Mouse (Mus musculus) small intestine, adult 2 months (tissue): Measurements from ENCODE around the gene Cdk2ap2. TPM values are rescaled to one million over a fixed set of nuclear protein-coding genes. Genes with fewer than 3 reads are reported as not detected.
"Not testable (repeated sequence)": the region's sequence is repeated elsewhere in the genome, so short reads cannot be mapped to it uniquely, and the experiment has no call there.

Source experiments
- H3K27ac ChIP-seq: fragments of 200-500 bp; 2 replicates; pipeline ENCODE4 v1.5.1; 2012; ENCODE audit warnings: low read depth, low read length, control low read depth, inconsistent platforms; ENCODE audit not compliant: insufficient read depth
- H3K27me3 ChIP-seq: fragments of 200-500 bp; 2 replicates; pipeline ENCODE4 v1.6.1; 2012; ENCODE audit warnings: mild to moderate bottlenecking, moderate library complexity, low read length, inconsistent platforms; ENCODE audit not compliant: control insufficient read depth, insufficient read depth
- H3K36me3 ChIP-seq: fragments of 200-500 bp; 2 replicates; pipeline ENCODE4 v1.6.1; 2012; ENCODE audit warnings: mild to moderate bottlenecking, low read length, control low read depth, inconsistent platforms; ENCODE audit not compliant: control insufficient read depth, insufficient read depth
- H3K4me1 ChIP-seq: fragments of 200-500 bp; 2 replicates; pipeline ENCODE4 v1.6.1; 2012; ENCODE audit warnings: low read length, inconsistent platforms, mixed read lengths; ENCODE audit not compliant: control insufficient read depth, insufficient read depth, insufficient read length
- H3K4me3 ChIP-seq: fragments of 200-500 bp; 2 replicates; pipeline ENCODE4 v1.5.1; 2012; ENCODE audit warnings: low read depth, mild to moderate bottlenecking, control low read depth, inconsistent platforms, low read length, moderate library complexity
- CTCF ChIP-seq: fragments of 200-500 bp; IDR thresholded peaks from 2 replicates; pipeline ENCODE4 v1.5.1; 2012; ENCODE audit warnings: low read depth, mild to moderate bottlenecking, control low read depth, inconsistent platforms, low read length, moderate library complexity, mixed read lengths; ENCODE audit not compliant: insufficient replicate concordance, insufficient read length; ENCODE audit errors: extremely low read depth
- POLR2A ChIP-seq: fragments of 200-500 bp; IDR thresholded peaks from 2 replicates; pipeline ENCODE4 v1.6.1; 2012; ENCODE audit warnings: low read depth, mild to moderate bottlenecking, control low read depth, inconsistent platforms, low read length, moderate library complexity
- WGBS: fragments of 180-500 bp; shearing (Covaris S2); methylation state at CpG from one replicate; pipeline ENCODE4 v1.1.7; 2018; 5-methylcytosine and 5-hydroxymethylcytosine counted together
- polyA plus RNA-seq: library from polyadenylated mRNA; depleted of rRNA; stranded (reverse); fragments of >200 nt; gene quantifications from 2 replicates; pipeline ENCODE4 v1.2.3, GENCODE M21; 2012; rRNA removed

Gene Cdk2ap2
- polyA plus RNA-seq: 186 and 366 TPM in 2 replicates

GRCm38 (mm10) chr19:4096642-4097440, at the start of gene Cdk2ap2:
Cdk2ap2 (plus strand) TSS chr19:4097182.
- Histone ChIP-seq H3K27me3 (no peaks in the 10 kb centered on the region), H3K27ac (peak within 1 kb of the TSS; percentile 93), H3K4me3 (peak within 1 kb of the TSS; percentile 81), H3K36me3 (peaks cover 7% of the 10 kb centered on the region; the same call in 1 of the 2 replicates), H3K4me1 (peaks cover 36% of the 10 kb centered on the region)
- 1% methylated on average over 64 of the region's 65 CpGs for WGBS
- TF ChIP-seq POLR2A (peak; percentile 89), CTCF (no peak)

- 18% methylated on average over 4 of the region's 4 CpGs for WGBS
Measured at GRCm38 (mm10) chr19:4047859-4048258, 49.1 kb upstream of the Cdk2ap2 start.

GRCm38 (mm10) chr19:4049069-4049468, 47.9 kb upstream of the Cdk2ap2 start:
- H3K27ac ChIP-seq, H3K27me3 ChIP-seq, H3K4me1 ChIP-seq, H3K4me3 ChIP-seq, H3K36me3 ChIP-seq: not testable (repeated sequence)
- 86% methylated on average over 5 of the region's 5 CpGs for WGBS
- TF ChIP-seq CTCF: peak; percentile 38; the same call in 1 of the 2 replicates

More at GRCm38 (mm10) chr19:4047859-4048258, 49.1 kb upstream of the Cdk2ap2 start:
- peaks cover 8% of the 10 kb centered on the region for H3K4me1 ChIP-seq
- peak overlapping the region; percentile 98 for H3K27ac ChIP-seq
- TF ChIP-seq POLR2A (no peak), CTCF (peak; percentile 85; the same call in 1 of the 2 replicates)
- peak overlapping the region; percentile 17; the same call in 1 of the 2 replicates for H3K4me3 ChIP-seq
- no peaks in the 10 kb centered on the region for H3K27me3 ChIP-seq
- no peaks in the 10 kb centered on the region for H3K36me3 ChIP-seq

- H3K27ac ChIP-seq: no peak overlapping the region
- no peaks in the 10 kb centered on the region for H3K36me3 ChIP-seq
- no peaks in the 10 kb centered on the region for H3K27me3 ChIP-seq
- peaks cover 15% of the 10 kb centered on the region for H3K4me1 ChIP-seq
- TF ChIP-seq CTCF (no peak), POLR2A (no peak)
- H3K4me3 ChIP-seq: no peak overlapping the region
- WGBS: 96% methylated on average over 5 of the region's 5 CpGs
Measured at GRCm38 (mm10) chr19:4051016-4051415, 46.0 kb upstream of the Cdk2ap2 start.

- TF ChIP-seq CTCF (peak; percentile 93; the same call in 1 of the 2 replicates), POLR2A (no peak)
- WGBS: 57% methylated on average over 10 of the region's 10 CpGs
- Histone ChIP-seq H3K27me3 (no peaks in the 10 kb centered on the region), H3K36me3 (no peaks in the 10 kb centered on the region), H3K27ac (no peak overlapping the region), H3K4me1 (peaks cover 20% of the 10 kb centered on the region), H3K4me3 (no peak overlapping the region)
Measured at GRCm38 (mm10) chr19:4051741-4052515, 45.1 kb upstream of the Cdk2ap2 start.

GRCm38 (mm10) chr19:4052516-4053030, 44.4 kb upstream of the Cdk2ap2 start:
- no peaks in the 10 kb centered on the region for H3K36me3 ChIP-seq
- no peak for TF ChIP-seq POLR2A
- TF ChIP-seq CTCF: no peak
- 79% methylated on average over 5 of the region's 5 CpGs for WGBS
- H3K4me1 ChIP-seq: peaks cover 27% of the 10 kb centered on the region
- no peaks in the 10 kb centered on the region for H3K27me3 ChIP-seq
- H3K4me3 ChIP-seq: no peak overlapping the region
- H3K27ac ChIP-seq: no peak overlapping the region

DNA sequence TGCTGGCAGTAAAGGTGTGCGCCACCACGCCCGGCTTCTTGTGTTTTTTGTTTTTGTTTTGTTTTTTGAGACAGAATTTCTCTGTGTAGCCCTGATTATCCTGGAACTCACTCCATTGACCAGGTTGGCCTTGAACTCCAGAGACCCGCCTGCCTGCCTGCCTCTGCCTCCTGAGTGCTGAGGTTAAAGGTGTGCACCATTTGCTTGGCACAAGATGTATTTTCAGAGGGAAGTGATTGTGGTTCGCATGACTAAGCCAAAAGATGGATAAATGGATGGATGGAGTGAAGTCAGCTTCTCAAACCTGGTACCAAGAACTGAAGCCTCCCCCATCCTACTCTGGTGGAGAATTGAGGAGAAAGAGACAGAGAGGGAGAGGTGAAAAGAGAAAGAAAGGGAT, 42.4 kb upstream of the Cdk2ap2 start:
- 76% methylated on average over 5 of the region's 5 CpGs for WGBS
- H3K27ac ChIP-seq: no peak overlapping the region
- no peak overlapping the region for H3K4me3 ChIP-seq
- no peaks in the 10 kb centered on the region for H3K36me3 ChIP-seq
- TF ChIP-seq POLR2A: no peak
- no peak for TF ChIP-seq CTCF
- no peaks in the 10 kb centered on the region for H3K27me3 ChIP-seq
- peaks cover 43% of the 10 kb centered on the region for H3K4me1 ChIP-seq
